Mouse (Mus musculus): ENCODE results near the gene Maml2.

Gene Maml2

GRCm38 (mm10) chr9:13603533-13604143 lies 305.9 kb downstream of the Maml2 start:
- peak; percentile 49 for DNase-seq (ENCODE audit: extremely low read depth, insufficient read length, low spot score)

GRCm38 (mm10) chr9:13607609-13608185 lies 309.9 kb downstream of the Maml2 start:
- no peak for DNase-seq (ENCODE audit: extremely low read depth, insufficient read length, low spot score)

GRCm38 (mm10) chr9:13608532-13609071 lies 310.8 kb downstream of the Maml2 start:
- peak; percentile 35 for DNase-seq (ENCODE audit: extremely low read depth, insufficient read length, low spot score)

GRCm38 (mm10) chr9:13611561-13611960 lies 313.8 kb downstream of the Maml2 start:
- DNase-seq (ENCODE audit: extremely low read depth, insufficient read length, low spot score), result peak; percentile 59

- DNase-seq (ENCODE audit: extremely low read depth, insufficient read length, low spot score), result no peak
These were observed 314.6 kb downstream of the Maml2 start for GRCm38 (mm10) chr9:13612371-13612770.

GRCm38 (mm10) chr9:13613325-13614268 lies 315.8 kb downstream of the Maml2 start:
- no peak for DNase-seq (ENCODE audit: extremely low read depth, insufficient read length, low spot score)

GRCm38 (mm10) chr9:13616383-13617009 lies 318.7 kb downstream of the Maml2 start:
- DNase-seq (ENCODE audit: extremely low read depth, insufficient read length, low spot score), result no peak

- DNase-seq (ENCODE audit: extremely low read depth, insufficient read length, low spot score), result no peak
These were observed 323.0 kb downstream of the Maml2 start for GRCm38 (mm10) chr9:13620794-13621193.

GRCm38 (mm10) chr9:13621941-13622340 lies 324.2 kb downstream of the Maml2 start:
- no peak for DNase-seq (ENCODE audit: extremely low read depth, insufficient read length, low spot score)

GRCm38 (mm10) chr9:13622426-13622825 lies 324.7 kb downstream of the Maml2 start:
- no peak for DNase-seq (ENCODE audit: extremely low read depth, insufficient read length, low spot score)

GRCm38 (mm10) chr9:13623892-13624422 lies 326.2 kb downstream of the Maml2 start:
- DNase-seq (ENCODE audit: extremely low read depth, insufficient read length, low spot score), result no peak

GRCm38 (mm10) chr9:13624780-13625179 lies 327.0 kb downstream of the Maml2 start:
- no peak for DNase-seq (ENCODE audit: extremely low read depth, insufficient read length, low spot score)

GRCm38 (mm10) chr9:13625215-13625614 lies 327.5 kb downstream of the Maml2 start:
- no peak for DNase-seq (ENCODE audit: extremely low read depth, insufficient read length, low spot score)

GRCm38 (mm10) chr9:13626480-13626879 lies 328.7 kb downstream of the Maml2 start:
- no peak for DNase-seq (ENCODE audit: extremely low read depth, insufficient read length, low spot score)

GRCm38 (mm10) chr9:13633371-13633770 lies 335.6 kb downstream of the Maml2 start:
- peak; percentile 64 for DNase-seq (ENCODE audit: extremely low read depth, insufficient read length, low spot score)

- no peak for DNase-seq (ENCODE audit: extremely low read depth, insufficient read length, low spot score)
These were observed 341.9 kb downstream of the Maml2 start for GRCm38 (mm10) chr9:13639655-13640054.

GRCm38 (mm10) chr9:13645153-13645552 lies 347.4 kb downstream of the Maml2 start:
- no peak for DNase-seq (ENCODE audit: extremely low read depth, insufficient read length, low spot score)

- no peak for DNase-seq (ENCODE audit: extremely low read depth, insufficient read length, low spot score)
These were observed 353.3 kb downstream of the Maml2 start for GRCm38 (mm10) chr9:13651065-13651464.

GRCm38 (mm10) chr9:13651828-13652227 lies 354.1 kb downstream of the Maml2 start:
- DNase-seq (ENCODE audit: extremely low read depth, insufficient read length, low spot score), result no peak

- DNase-seq (ENCODE audit: extremely low read depth, insufficient read length, low spot score), result no peak
These were observed 354.7 kb downstream of the Maml2 start for GRCm38 (mm10) chr9:13652389-13652877.
